Mouse (Mus musculus): ENCODE data around the gene Elovl4. TPM values are rescaled to one million over a fixed set of nuclear protein-coding genes. Genes with fewer than 3 reads are reported as not detected.

Elovl4 gene
- total RNA-seq, 2 experiments from 2014 or later: 0.88 to 0.92 TPM

Other genes starting within 250 kb of the Elovl4 start
- gene Ttk, start 28.4 kb upstream of the Elovl4 start, total RNA-seq (2021): 10 to 100 TPM; 16.1 to 21.2 TPM
- gene Bckdhb, start 118.9 kb upstream of the Elovl4 start, total RNA-seq (2021): 10 to 100 TPM; 38.1 to 39.1 TPM

All from heart, postnatal 4 days (tissue).